Mouse (Mus musculus) E14TG2a.4 (cell line): ENCODE results near the gene Anapc15.

ENCODE experiments used
- CTCF ChIP-seq: conservative IDR thresholded peaks from 2 replicates; pipeline ENCODE4 v1.5.1; 2014; ENCODE audit warnings: low read length
- NANOG ChIP-seq: IDR thresholded peaks from 2 replicates; pipeline ENCODE4 v1.6.1; 2014; ENCODE audit warnings: borderline replicate concordance, low read length, mixed read lengths

DNA sequence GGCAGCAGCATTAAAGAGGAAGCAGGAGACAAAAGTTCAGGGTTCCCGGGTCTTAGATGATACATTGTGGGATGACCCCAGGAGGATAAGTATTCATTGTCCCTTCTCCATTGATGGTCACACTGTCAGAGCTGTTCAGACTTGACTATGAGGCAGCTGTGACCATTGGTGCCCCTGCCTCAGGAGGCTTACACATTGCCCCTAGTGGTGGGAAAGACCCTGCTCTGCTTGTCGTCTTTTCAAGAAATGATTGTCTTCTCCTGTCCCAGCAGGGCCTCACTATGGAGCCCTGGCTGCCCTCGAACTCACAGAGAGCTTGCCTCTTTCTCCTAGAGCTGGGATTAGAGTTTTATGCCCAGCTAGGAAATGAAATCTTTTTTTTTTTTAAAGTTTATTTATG, 48.5 kb downstream of the Anapc15 start:
- TF ChIP-seq CTCF = peak; percentile 61
- TF ChIP-seq NANOG = no peak
